Mouse (Mus musculus) limb, embryonic 11.5 days (tissue): ENCODE results near the gene Abhd16a. TPM values are rescaled to one million over a fixed set of nuclear protein-coding genes. Genes with fewer than 3 reads are reported as not detected.
A peak's percentile ranks its signal among the peaks of the same experiment; 100 is the strongest.

Source experiments
- ATAC-seq: fragments of 200-750 bp; cut with Nextera tagmentation; 2 replicates; pipeline ENCODE4 v1.8.0; 2017; ENCODE audit warnings: low read depth; ENCODE audit not compliant: insufficient number of reproducible peaks, low FRiP score, low TSS enrichment
- DNase-seq: peaks from one replicate; pipeline ENCODE4 v3.0.0-alpha.2; 2015; ENCODE audit warnings: low spot score
- H3K27ac ChIP-seq: fragments of 300-500 bp; sonication (generic); replicated peaks from 2 replicates; pipeline ENCODE4 v1.5.1; 2014; ENCODE audit warnings: low read depth, mild to moderate bottlenecking, low read length
- H3K27me3 ChIP-seq: fragments of 300-500 bp; sonication (generic); 2 replicates; pipeline ENCODE4 v1.6.1; 2014; ENCODE audit warnings: mild to moderate bottlenecking, low read length, mixed read lengths; ENCODE audit not compliant: control insufficient read depth, insufficient read depth
- H3K36me3 ChIP-seq: fragments of 300-500 bp; sonication (generic); 2 replicates; pipeline ENCODE4 v1.6.1; 2014; ENCODE audit warnings: mild to moderate bottlenecking, low read length, moderate library complexity, mixed read lengths; ENCODE audit not compliant: control insufficient read depth, insufficient read depth
- H3K4me1 ChIP-seq: fragments of 300-500 bp; sonication (generic); 2 replicates; pipeline ENCODE4 v1.6.1; 2014; ENCODE audit warnings: low read length, mixed read lengths; ENCODE audit not compliant: control insufficient read depth, insufficient read depth
- H3K4me2 ChIP-seq: fragments of 300-500 bp; sonication (generic); 2 replicates; pipeline ENCODE4 v1.6.1; 2014; ENCODE audit warnings: low read depth, mild to moderate bottlenecking, moderate library complexity; ENCODE audit not compliant: severe bottlenecking
- H3K4me3 ChIP-seq: fragments of 300-500 bp; sonication (generic); 2 replicates; pipeline ENCODE4 v1.5.1; 2014; ENCODE audit warnings: low read depth, low read length
- H3K9ac ChIP-seq: fragments of 300-500 bp; sonication (generic); 2 replicates; pipeline ENCODE4 v1.6.1; 2014; ENCODE audit warnings: mild to moderate bottlenecking, low read length
- H3K9me3 ChIP-seq: fragments of 300-500 bp; sonication (generic); 2 replicates; pipeline ENCODE4 v1.6.1; 2016; ENCODE audit warnings: low read length; ENCODE audit not compliant: control insufficient read depth
- WGBS: fragments of 180-500 bp; shearing (Covaris S2); extraction: QIAGEN DNeasy Blood & Tissue Kit; methylation state at CpG from one replicate; pipeline ENCODE4 v1.1.7; 2014; 5-methylcytosine and 5-hydroxymethylcytosine counted together
- polyA plus RNA-seq: library from polyadenylated mRNA; unstranded; fragments of >200 nt; fragmentation: Nextera tagmentation; extraction: Ambion mirVana; gene quantifications from 2 replicates; pipeline ENCODE4 v1.2.1, GENCODE M21; 2014

Gene Abhd16a
- polyA plus RNA-seq, 1 experiment from 2014 or later: 46.9 TPM

- Histone ChIP-seq H3K4me1 (no peaks in the 10 kb centered on the region), H3K4me3 (no peak overlapping the region), H3K36me3 (no peaks in the 10 kb centered on the region; the same call in 1 of the 2 replicates), H3K4me2 (no peak overlapping the region), H3K27ac (no peak overlapping the region), H3K9ac (no peak overlapping the region), H3K9me3 (no peaks in the 10 kb centered on the region), H3K27me3 (no peaks in the 10 kb centered on the region)
- DNase-seq: no peak
- WGBS: 52% methylated on average over 2 of the region's 2 CpGs
- ATAC-seq: no peak
Measured at GRCm38 (mm10) chr17:35088151-35088550, 912 bp upstream of the Abhd16a start.

- no peaks in the 10 kb centered on the region for H3K9me3 ChIP-seq
- peaks cover 3% of the 10 kb centered on the region for H3K36me3 ChIP-seq
- H3K4me3 ChIP-seq: peak overlapping the region; percentile 58; the same call in 1 of the 2 replicates
- H3K9ac ChIP-seq: peak overlapping the region; percentile 96; the same call in 1 of the 2 replicates
- no peak for DNase-seq
- peak overlapping the region; percentile 71 for H3K4me2 ChIP-seq
- H3K4me1 ChIP-seq: no peaks in the 10 kb centered on the region
- no peak overlapping the region for H3K27ac ChIP-seq
- 74% methylated on average over 8 of the region's 8 CpGs for WGBS
- H3K27me3 ChIP-seq: no peaks in the 10 kb centered on the region
- no peak for ATAC-seq
Measured at GRCm38 (mm10) chr17:35090166-35090932, 1.3 kb downstream of the Abhd16a start.

DNA sequence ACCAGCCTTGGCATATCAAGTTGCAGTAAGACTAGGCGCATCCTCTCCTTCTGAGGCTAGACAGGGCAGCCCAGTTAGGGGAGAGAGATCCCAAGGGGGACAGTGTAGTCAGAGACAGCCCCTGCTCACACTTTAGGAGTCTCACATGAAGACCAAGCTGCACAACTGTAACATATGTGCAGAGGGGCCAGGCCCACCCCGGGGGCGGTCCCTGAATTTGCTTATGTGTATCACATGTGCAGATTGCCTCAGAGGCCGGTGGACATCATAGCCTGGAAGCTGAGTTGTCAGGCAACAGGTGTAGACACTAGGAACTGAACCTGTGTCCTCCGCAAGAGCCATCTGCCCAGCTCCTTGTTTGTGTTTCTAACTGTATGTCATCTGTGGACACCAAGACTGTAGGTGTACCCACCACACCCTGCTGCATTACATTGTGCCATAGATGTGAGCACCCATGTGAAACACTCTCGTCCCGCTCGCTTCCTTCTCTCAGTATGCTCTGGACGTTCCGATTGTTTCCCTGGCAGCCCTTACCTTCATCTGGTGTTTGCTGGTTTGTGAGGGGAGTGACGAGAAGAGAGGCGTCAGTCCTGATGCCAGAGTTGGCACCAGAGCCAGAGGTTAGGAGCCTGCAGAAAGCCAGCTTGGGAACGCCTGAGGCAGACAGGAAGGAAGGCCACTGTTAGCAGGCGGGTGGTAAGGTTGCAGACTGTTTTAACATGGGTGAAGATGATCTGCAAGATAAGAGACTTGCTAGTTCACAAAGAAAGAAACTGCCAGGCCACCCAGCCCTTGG is 3.5 kb downstream of the Abhd16a start:
- no peaks in the 10 kb centered on the region for H3K9me3 ChIP-seq
- H3K27ac ChIP-seq: no peak overlapping the region
- H3K36me3 ChIP-seq: peaks cover 9% of the 10 kb centered on the region
- no peaks in the 10 kb centered on the region for H3K4me1 ChIP-seq
- no peaks in the 10 kb centered on the region for H3K27me3 ChIP-seq
- no peak overlapping the region for H3K4me2 ChIP-seq
- DNase-seq (no peak), ATAC-seq (no peak)
- WGBS: 87% methylated on average over 14 of the region's 14 CpGs
- H3K4me3 ChIP-seq: no peak overlapping the region
- H3K9ac ChIP-seq: no peak overlapping the region

DNA sequence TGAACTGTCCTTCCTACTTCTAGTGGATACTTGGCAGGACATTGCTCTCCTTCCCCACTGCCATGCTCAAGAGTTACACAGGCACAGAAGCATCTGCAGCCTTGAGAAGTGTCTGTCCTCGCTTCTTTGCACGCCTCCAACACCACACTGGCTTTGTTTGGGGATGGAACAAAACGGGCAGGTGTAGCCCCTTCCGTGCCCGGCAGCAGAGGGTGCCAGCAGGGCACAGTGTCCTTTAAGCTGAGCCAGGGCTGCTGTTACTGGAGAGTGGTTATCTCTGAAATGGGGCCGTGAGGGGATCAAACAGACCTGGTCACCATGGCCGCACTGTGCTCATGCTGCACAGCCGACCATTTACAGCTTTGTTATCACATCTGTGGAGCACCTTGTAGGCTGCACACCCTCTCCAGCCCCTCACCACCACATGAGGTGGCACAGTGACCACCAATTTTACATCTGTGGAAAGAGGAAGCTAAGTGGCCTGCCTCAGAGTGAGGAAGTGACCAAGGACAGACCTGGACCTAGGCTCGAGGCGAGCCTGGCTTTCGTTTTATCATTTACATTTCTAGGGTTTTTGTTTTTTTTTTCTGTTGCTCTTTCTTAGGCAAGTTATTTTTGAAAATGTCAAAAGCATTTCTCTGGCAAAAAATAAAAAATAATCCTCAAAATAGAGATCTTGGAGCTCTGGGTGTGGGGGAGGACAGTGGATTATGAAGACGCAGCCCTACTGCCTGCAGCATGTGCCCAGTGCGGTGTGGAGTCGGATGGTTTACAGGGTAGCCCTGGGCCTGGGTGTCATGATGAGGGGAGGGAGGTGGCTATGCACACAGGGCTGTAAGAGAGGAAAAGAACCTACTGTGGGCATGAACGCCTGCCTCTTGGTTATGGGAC is 5.7 kb downstream of the Abhd16a start:
- DNase-seq (no peak), ATAC-seq (no peak)
- H3K9me3 ChIP-seq: no peaks in the 10 kb centered on the region
- H3K4me2 ChIP-seq: no peak overlapping the region
- peaks cover 16% of the 10 kb centered on the region for H3K36me3 ChIP-seq
- H3K27ac ChIP-seq: no peak overlapping the region
- H3K9ac ChIP-seq: no peak overlapping the region
- H3K27me3 ChIP-seq: no peaks in the 10 kb centered on the region
- 89% methylated on average over 15 of the region's 15 CpGs for WGBS
- no peaks in the 10 kb centered on the region for H3K4me1 ChIP-seq
- no peak overlapping the region for H3K4me3 ChIP-seq

DNA sequence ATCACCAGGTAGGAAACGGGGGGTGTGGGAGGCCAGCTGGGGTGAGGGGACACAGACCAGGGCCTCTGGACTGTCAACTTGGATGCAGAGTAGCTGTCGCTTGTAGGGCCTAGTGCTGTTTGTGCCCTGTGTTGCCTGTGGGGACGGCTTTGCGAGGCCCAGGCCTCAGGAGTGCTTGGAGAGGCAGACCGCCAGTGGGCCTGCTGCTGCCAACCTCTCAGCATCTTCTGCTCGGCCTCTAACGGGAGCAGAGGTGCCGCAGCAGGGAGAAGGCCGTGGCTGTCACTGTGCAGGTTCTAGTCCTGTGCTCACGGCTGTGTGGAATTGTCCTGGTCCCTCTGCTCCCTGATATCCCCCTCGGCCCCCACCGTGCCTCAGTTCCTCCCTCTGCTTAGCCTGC is 7.5 kb downstream of the Abhd16a start:
- H3K4me3 ChIP-seq: no peak overlapping the region
- no peaks in the 10 kb centered on the region for H3K9me3 ChIP-seq
- H3K4me2 ChIP-seq: no peak overlapping the region
- H3K27ac ChIP-seq: no peak overlapping the region
- ATAC-seq (no peak), DNase-seq (no peak)
- no peaks in the 10 kb centered on the region for H3K27me3 ChIP-seq
- no peak overlapping the region for H3K9ac ChIP-seq
- H3K4me1 ChIP-seq: no peaks in the 10 kb centered on the region
- peaks cover 23% of the 10 kb centered on the region for H3K36me3 ChIP-seq
- 85% methylated on average over 12 of the region's 12 CpGs for WGBS

DNA sequence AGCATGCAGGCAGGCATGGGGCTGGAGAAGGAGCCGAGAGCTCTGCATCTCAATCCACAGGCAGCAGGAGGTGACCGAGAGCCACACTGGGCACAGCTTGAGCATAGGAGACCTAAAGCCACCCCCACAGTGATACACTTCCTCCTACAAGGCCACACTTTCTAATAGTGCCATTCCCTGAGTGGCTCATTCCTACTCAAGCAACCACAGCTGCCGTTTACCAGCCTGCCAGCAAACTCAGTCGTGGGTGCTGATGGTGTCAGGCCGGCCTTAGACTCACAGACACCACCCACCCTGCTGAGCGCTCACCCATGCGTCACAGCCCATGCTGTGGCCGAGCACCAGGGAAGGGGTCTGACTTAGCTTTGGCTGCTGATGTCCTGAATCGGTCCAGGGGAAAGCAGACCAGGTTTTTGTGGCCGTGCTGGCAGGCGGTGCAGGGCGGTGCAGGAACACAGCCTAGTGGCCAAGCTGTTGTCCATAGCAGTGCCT is 8.1 kb downstream of the Abhd16a start:
- Histone ChIP-seq H3K36me3 (peaks cover 23% of the 10 kb centered on the region), H3K27ac (no peak overlapping the region), H3K4me1 (no peaks in the 10 kb centered on the region), H3K27me3 (no peaks in the 10 kb centered on the region), H3K9ac (no peak overlapping the region), H3K4me3 (no peak overlapping the region), H3K9me3 (no peaks in the 10 kb centered on the region), H3K4me2 (no peak overlapping the region)
- WGBS: 86% methylated on average over 12 of the region's 12 CpGs
- ATAC-seq (no peak), DNase-seq (no peak)

GRCm38 (mm10) chr17:35100196-35100765 is 11.2 kb downstream of the Abhd16a start:
- H3K36me3 ChIP-seq: peaks cover 23% of the 10 kb centered on the region; the same call in 1 of the 2 replicates
- DNase-seq (no peak), ATAC-seq (no peak)
- H3K4me1 ChIP-seq: no peaks in the 10 kb centered on the region
- no peak overlapping the region for H3K4me3 ChIP-seq
- no peak overlapping the region for H3K9ac ChIP-seq
- H3K4me2 ChIP-seq: no peak overlapping the region
- 79% methylated on average over 10 of the region's 10 CpGs for WGBS
- H3K9me3 ChIP-seq: no peaks in the 10 kb centered on the region
- no peak overlapping the region for H3K27ac ChIP-seq
- H3K27me3 ChIP-seq: no peaks in the 10 kb centered on the region
